Mouse (Mus musculus) heart, embryonic 14.5 days (tissue): ENCODE results near the gene Pla2g4b. TPM values are rescaled to one million over a fixed set of nuclear protein-coding genes. Genes with fewer than 3 reads are reported as not detected.

Experiments used
- ATAC-seq: fragments of 200-750 bp; cut with Nextera tagmentation; 2 replicates; pipeline ENCODE4 v1.8.0; 2017; ENCODE audit warnings: low read depth, moderate TSS enrichment; ENCODE audit not compliant: insufficient number of reproducible peaks, insufficient read depth, low FRiP score
- H3K27ac ChIP-seq, 2 experiments: fragments of 200-500 bp in 1 of 2; fragments of 300-500 bp in 1 of 2; sonication (generic) in 1 of 2; replicated peaks in 1 of 2; 2 replicates each; pipeline ENCODE4 v1.5.1; 2012 to 2014; ENCODE audit warnings: low read depth in 2 of 2, low read length in 2 of 2, control low read depth in 1 of 2, mild to moderate bottlenecking in 1 of 2, mixed read lengths in 1 of 2; ENCODE audit not compliant: control insufficient read depth in 1 of 2, insufficient read depth in 1 of 2
- H3K27me3 ChIP-seq: fragments of 300-500 bp; sonication (generic); 2 replicates; pipeline ENCODE4 v1.6.1; 2014; ENCODE audit warnings: mild to moderate bottlenecking, low read length, control low read depth; ENCODE audit not compliant: control insufficient read depth, insufficient read depth
- H3K36me3 ChIP-seq: fragments of 300-500 bp; sonication (generic); 2 replicates; pipeline ENCODE4 v1.6.1; 2014; ENCODE audit warnings: mild to moderate bottlenecking, control low read depth, low read length, mixed read lengths; ENCODE audit not compliant: control insufficient read depth, insufficient read depth
- H3K4me1 ChIP-seq, 2 experiments: fragments of 200-500 bp in 1 of 2; fragments of 300-500 bp in 1 of 2; sonication (generic) in 1 of 2; 2 replicates each; pipeline ENCODE4 v1.6.1; 2012 to 2014; ENCODE audit warnings: low read length in 2 of 2, control low read depth in 1 of 2, mixed read lengths in 1 of 2; ENCODE audit not compliant: control insufficient read depth in 2 of 2, insufficient read depth in 2 of 2
- H3K4me2 ChIP-seq: fragments of 300-500 bp; sonication (generic); 2 replicates; pipeline ENCODE4 v1.6.1; 2014; ENCODE audit warnings: mild to moderate bottlenecking, low read length
- H3K4me3 ChIP-seq, 2 experiments: fragments of 200-500 bp in 1 of 2; fragments of 300-500 bp in 1 of 2; sonication (generic) in 1 of 2; 2 replicates each; pipeline ENCODE4 v1.5.1; 2012 to 2014; ENCODE audit warnings: low read length in 2 of 2, mild to moderate bottlenecking in 2 of 2, control low read depth in 1 of 2, low read depth in 1 of 2, moderate library complexity in 1 of 2; ENCODE audit not compliant: control insufficient read depth in 1 of 2, insufficient read depth in 1 of 2
- H3K9ac ChIP-seq: fragments of 300-500 bp; sonication (generic); 2 replicates; pipeline ENCODE4 v1.6.1; 2014; ENCODE audit warnings: mild to moderate bottlenecking, low read length
- H3K9me3 ChIP-seq: fragments of 300-500 bp; sonication (generic); 2 replicates; pipeline ENCODE4 v1.6.1; 2016; ENCODE audit warnings: low read length, control low read depth; ENCODE audit not compliant: control insufficient read depth
- WGBS: fragments of 180-500 bp; shearing (Covaris S2); extraction: QIAGEN DNeasy Blood & Tissue Kit; methylation state at CpG from one replicate; pipeline ENCODE4 v1.1.7; 2014; 5-methylcytosine and 5-hydroxymethylcytosine counted together
- polyA plus RNA-seq: library from polyadenylated mRNA; unstranded; fragments of >200 nt; fragmentation: Nextera tagmentation; extraction: Ambion mirVana; gene quantifications from 2 replicates; pipeline ENCODE4 v1.2.1, GENCODE M21; 2014

Pla2g4b gene
- polyA plus RNA-seq, 1 experiment from 2014 or later, result 0.86 TPM

DNA sequence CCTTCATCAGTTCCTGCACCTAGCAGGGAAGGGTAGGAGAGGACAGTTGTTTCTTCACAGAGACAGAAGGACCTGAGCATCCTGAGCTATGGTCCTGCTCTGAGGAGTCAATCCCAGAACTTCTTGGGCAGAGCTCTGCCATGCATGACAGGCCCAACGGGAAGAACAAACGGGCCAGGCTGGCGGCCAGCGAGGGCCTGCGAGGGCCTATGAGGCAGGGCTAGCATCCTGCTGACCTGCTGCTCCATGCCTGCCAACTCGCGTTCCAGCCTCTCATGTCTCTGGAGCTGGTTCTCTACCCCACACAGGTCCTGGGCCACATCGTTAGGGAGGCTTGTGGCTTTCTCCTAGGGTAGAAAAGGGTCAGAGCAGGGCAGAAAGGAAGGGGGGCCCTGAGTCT, 29.0 kb downstream of the Pla2g4b start:
- 95% methylated on average over 8 of the region's 8 CpGs for WGBS
- no peak for ATAC-seq
- H3K27me3 ChIP-seq, result no peaks in the 10 kb centered on the region

DNA sequence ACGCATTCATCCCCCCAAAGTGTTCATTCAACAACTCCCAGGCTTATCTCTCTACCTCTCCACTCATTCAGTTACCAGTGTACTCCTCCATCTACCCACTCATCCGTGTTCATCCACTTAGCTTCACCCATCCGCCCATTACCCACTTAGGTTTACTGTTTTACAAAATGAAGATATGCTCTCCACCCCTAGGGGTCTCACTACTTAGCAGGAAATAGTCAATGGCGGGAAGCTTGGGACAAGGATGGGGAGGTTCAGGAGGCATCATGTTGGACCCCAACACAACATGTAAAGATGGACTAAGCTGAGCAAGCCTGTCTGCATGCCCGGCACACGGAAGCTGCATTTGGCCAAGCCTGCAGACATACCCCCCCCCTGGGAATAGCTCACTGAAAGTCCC, 31.4 kb downstream of the Pla2g4b start:
- Histone ChIP-seq H3K4me3 (no peak overlapping the region), H3K9me3 (no peaks in the 10 kb centered on the region), H3K4me1 (no peaks in the 10 kb centered on the region), H3K9ac (no peak overlapping the region), H3K27me3 (no peaks in the 10 kb centered on the region), H3K36me3 (no peaks in the 10 kb centered on the region), H3K4me2 (no peak overlapping the region), H3K27ac (no peak overlapping the region)
- WGBS, result 74% methylated on average over 6 of the region's 6 CpGs
- no peak for ATAC-seq

More for the DNA sequence above, 29.0 kb downstream of the Pla2g4b start:
- H3K36me3 ChIP-seq, result no peaks in the 10 kb centered on the region
- H3K9me3 ChIP-seq, result no peaks in the 10 kb centered on the region
- H3K4me1 ChIP-seq, result no peaks in the 10 kb centered on the region
- no peak overlapping the region for H3K4me2 ChIP-seq
- H3K27ac ChIP-seq, result no peak overlapping the region
- no peak overlapping the region for H3K9ac ChIP-seq
- no peak overlapping the region for H3K4me3 ChIP-seq

- H3K4me2 ChIP-seq, result no peak overlapping the region
- 83% methylated on average over 10 of the region's 10 CpGs for WGBS
- no peaks in the 10 kb centered on the region for H3K36me3 ChIP-seq
- H3K4me1 ChIP-seq, result no peaks in the 10 kb centered on the region
- H3K4me3 ChIP-seq, result no peak overlapping the region
- H3K27ac ChIP-seq, result no peak overlapping the region
- H3K9ac ChIP-seq, result no peak overlapping the region
- H3K27me3 ChIP-seq, result no peaks in the 10 kb centered on the region
- ATAC-seq, result no peak
- H3K9me3 ChIP-seq, result no peaks in the 10 kb centered on the region
These were observed 32.0 kb downstream of the Pla2g4b start for GRCm38 (mm10) chr2:120065243-120065642.

DNA sequence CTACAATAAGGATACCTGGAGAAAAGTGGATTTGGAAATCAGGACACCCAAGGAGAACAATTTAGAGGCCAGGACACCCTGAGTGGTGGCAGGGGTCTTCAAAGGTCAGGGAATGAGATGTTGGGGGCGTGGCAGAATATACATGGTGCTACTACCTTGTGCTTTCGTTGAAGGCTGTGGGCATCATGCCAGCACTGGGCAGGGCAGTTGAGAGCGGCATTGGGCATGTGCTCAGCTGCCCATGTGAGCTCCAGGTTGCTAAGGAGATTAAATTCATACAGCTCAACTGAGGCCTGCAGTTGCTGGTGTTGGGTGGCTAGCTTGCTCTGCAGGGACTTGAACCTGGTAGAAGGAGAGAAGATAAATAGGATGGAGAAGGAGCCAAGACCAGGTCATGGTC, 33.0 kb downstream of the Pla2g4b start:
- Histone ChIP-seq H3K4me3 (no peak overlapping the region), H3K4me2 (no peak overlapping the region), H3K36me3 (no peaks in the 10 kb centered on the region), H3K9me3 (no peaks in the 10 kb centered on the region), H3K27me3 (no peaks in the 10 kb centered on the region), H3K4me1 (no peaks in the 10 kb centered on the region), H3K9ac (no peak overlapping the region), H3K27ac (no peak overlapping the region)
- ATAC-seq, result no peak
- WGBS, result 64% methylated on average over 3 of the region's 3 CpGs

- no peak overlapping the region for H3K4me2 ChIP-seq
- WGBS, result 41% methylated on average over 16 of the region's 16 CpGs
- ATAC-seq, result no peak
- H3K9me3 ChIP-seq, result no peaks in the 10 kb centered on the region
- no peaks in the 10 kb centered on the region for H3K27me3 ChIP-seq
- no peaks in the 10 kb centered on the region for H3K36me3 ChIP-seq
- no peak overlapping the region for H3K27ac ChIP-seq
- no peaks in the 10 kb centered on the region for H3K4me1 ChIP-seq
- H3K9ac ChIP-seq, result no peak overlapping the region
- no peak overlapping the region for H3K4me3 ChIP-seq
These were observed 35.6 kb downstream of the Pla2g4b start for GRCm38 (mm10) chr2:120068555-120069465.

- Histone ChIP-seq H3K27ac (no peak overlapping the region), H3K9ac (no peak overlapping the region), H3K4me1 (no peaks in the 10 kb centered on the region), H3K4me2 (no peak overlapping the region), H3K36me3 (no peaks in the 10 kb centered on the region), H3K9me3 (no peaks in the 10 kb centered on the region), H3K4me3 (no peak overlapping the region), H3K27me3 (no peaks in the 10 kb centered on the region)
- WGBS, result 70% methylated on average over 8 of the region's 8 CpGs
- ATAC-seq, result no peak
These were observed 36.3 kb downstream of the Pla2g4b start for GRCm38 (mm10) chr2:120069466-120069990.

- Histone ChIP-seq H3K27me3 (peaks cover 21% of the 10 kb centered on the region), H3K36me3 (no peaks in the 10 kb centered on the region), H3K27ac (no peak overlapping the region), H3K9me3 (no peaks in the 10 kb centered on the region), H3K9ac (no peak overlapping the region), H3K4me3 (no peak overlapping the region), H3K4me2 (no peak overlapping the region), H3K4me1 (peaks cover 0 to 10% of the 10 kb centered on the region in 2 experiments; a peak in 2 of 4 replicates)
- no peak for ATAC-seq
- WGBS, result 75% methylated on average over 4 of the region's 4 CpGs
These were observed 40.9 kb downstream of the Pla2g4b start for GRCm38 (mm10) chr2:120074096-120074495.
